Mouse (Mus musculus) ES-Bruce4 (cell line): ENCODE measurements around the gene Bag6. TPM values are rescaled to one million over a fixed set of nuclear protein-coding genes. Genes with fewer than 3 reads are reported as not detected.
"Not testable (repeated sequence)": the region's sequence is repeated elsewhere in the genome, so short reads cannot be mapped to it uniquely, and the experiment has no call there.

Source experiments
- H3K27ac ChIP-seq: 2 replicates; pipeline ENCODE4 v1.5.1; 2012; ENCODE audit warnings: low read length, inconsistent platforms; ENCODE audit not compliant: insufficient read depth
- H3K27me3 ChIP-seq: 2 replicates; pipeline ENCODE4 v1.6.1; 2012; ENCODE audit warnings: mild to moderate bottlenecking, low read length, inconsistent platforms; ENCODE audit not compliant: control insufficient read depth, poor library complexity, insufficient read depth, severe bottlenecking
- H3K36me3 ChIP-seq: 2 replicates; pipeline ENCODE4 v1.6.1; 2012; ENCODE audit warnings: inconsistent platforms, mild to moderate bottlenecking, low read length, moderate library complexity; ENCODE audit not compliant: control insufficient read depth, poor library complexity, insufficient read depth, severe bottlenecking
- H3K4me1 ChIP-seq: one replicate; pipeline ENCODE4 v1.8.1; 2011; ENCODE audit warnings: low read length; ENCODE audit not compliant: control insufficient read depth, insufficient read depth
- H3K4me3 ChIP-seq: 2 replicates; pipeline ENCODE4 v1.5.1; 2011; ENCODE audit warnings: low read depth, mild to moderate bottlenecking, low read length
- H3K9ac ChIP-seq: 2 replicates; pipeline ENCODE4 v1.6.1; 2012; ENCODE audit warnings: low read depth, mild to moderate bottlenecking, inconsistent platforms; ENCODE audit not compliant: poor library complexity, severe bottlenecking
- H3K9me3 ChIP-seq: replicated peaks from 2 replicates; pipeline ENCODE4 v1.6.1; 2012; ENCODE audit warnings: mild to moderate bottlenecking, low read length, inconsistent platforms; ENCODE audit not compliant: control insufficient read depth, poor library complexity, insufficient read depth, severe bottlenecking
- CTCF ChIP-seq: IDR thresholded peaks from one replicate; pipeline ENCODE4 v1.8.1; 2011; ENCODE audit warnings: low read depth, low read length
- EP300 ChIP-seq: IDR thresholded peaks from 2 replicates; pipeline ENCODE4 v1.6.1; 2011; ENCODE audit warnings: low read depth, low read length; ENCODE audit not compliant: insufficient read depth
- POLR2A ChIP-seq: IDR thresholded peaks from one replicate; pipeline ENCODE4 v1.8.1; 2011; ENCODE audit warnings: low read length; ENCODE audit not compliant: insufficient read depth
- polyA plus RNA-seq: library from polyadenylated mRNA; stranded (reverse); fragments of >200 nt; gene quantifications from 2 replicates; pipeline ENCODE4 v1.2.4, GENCODE M21; 2011; ENCODE audit warnings: low read depth; ENCODE audit not compliant: missing spikeins, insufficient read depth, insufficient read length

Gene Bag6
- polyA plus RNA-seq, 1 experiment, result 231 TPM

DNA sequence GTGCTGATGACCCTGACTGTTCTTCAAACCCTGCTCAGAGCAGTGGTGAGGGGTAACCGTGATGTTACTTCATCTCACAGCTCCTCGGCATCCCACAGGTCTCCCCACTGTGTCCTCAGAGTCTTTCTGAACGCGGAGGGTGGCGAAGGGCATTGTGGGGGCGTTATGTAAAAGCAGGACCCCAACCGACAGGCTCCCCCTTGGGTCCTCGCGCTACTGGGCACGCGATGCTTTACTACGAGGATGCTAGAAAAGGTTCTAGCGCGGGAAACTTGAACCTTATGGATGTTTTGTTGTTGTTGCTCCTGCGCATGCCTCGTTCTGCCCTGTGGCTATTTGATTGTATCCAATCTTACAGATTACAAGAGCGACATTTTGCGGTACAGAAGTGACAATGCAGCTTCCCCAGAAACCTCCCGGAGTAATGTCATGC is 13.1 kb upstream of the Bag6 start, which contains the start of gene Csnk2b:
Gene Csnk2b, minus strand, starts transcription at position 183 of the 433 bp plus-strand sequence.
- no peaks in the 10 kb centered on the region for H3K27me3 ChIP-seq
- no peaks in the 10 kb centered on the region for H3K9me3 ChIP-seq
- H3K27ac ChIP-seq, result peak within 1 kb of the TSS; percentile 71
- no peaks in the 10 kb centered on the region for H3K4me1 ChIP-seq
- peak within 1 kb of the TSS; percentile 93 for H3K9ac ChIP-seq
- H3K36me3 ChIP-seq, result peaks cover 21% of the 10 kb centered on the region
- no peak for TF ChIP-seq POLR2A
- TF ChIP-seq EP300, result no peak
- TF ChIP-seq CTCF, result no peak
- H3K4me3 ChIP-seq, result peak within 1 kb of the TSS; percentile 96

DNA sequence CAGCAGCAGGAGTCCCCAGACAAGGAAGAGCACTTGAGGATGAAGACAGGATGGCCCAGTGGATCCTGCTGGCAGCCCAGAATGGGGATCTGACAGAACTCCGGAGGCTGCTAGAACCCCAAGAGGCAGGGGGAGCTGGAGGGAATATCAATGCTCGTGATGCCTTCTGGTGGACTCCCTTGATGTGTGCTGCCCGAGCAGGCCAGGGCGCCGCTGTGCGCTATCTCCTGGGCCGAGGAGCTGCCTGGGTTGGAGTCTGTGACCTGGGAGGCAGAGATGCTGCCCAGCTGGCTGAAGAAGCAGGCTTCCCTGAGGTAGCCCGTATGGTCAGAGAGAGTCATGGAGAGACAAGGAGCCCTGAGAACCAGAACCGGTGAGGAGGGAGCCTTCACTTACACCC is 11.7 kb upstream of the Bag6 start:
- H3K4me1 ChIP-seq, H3K27me3 ChIP-seq, H3K27ac ChIP-seq, H3K9ac ChIP-seq, H3K4me3 ChIP-seq, H3K9me3 ChIP-seq: not testable (repeated sequence)
- peaks cover 12% of the 10 kb centered on the region for H3K36me3 ChIP-seq

DNA sequence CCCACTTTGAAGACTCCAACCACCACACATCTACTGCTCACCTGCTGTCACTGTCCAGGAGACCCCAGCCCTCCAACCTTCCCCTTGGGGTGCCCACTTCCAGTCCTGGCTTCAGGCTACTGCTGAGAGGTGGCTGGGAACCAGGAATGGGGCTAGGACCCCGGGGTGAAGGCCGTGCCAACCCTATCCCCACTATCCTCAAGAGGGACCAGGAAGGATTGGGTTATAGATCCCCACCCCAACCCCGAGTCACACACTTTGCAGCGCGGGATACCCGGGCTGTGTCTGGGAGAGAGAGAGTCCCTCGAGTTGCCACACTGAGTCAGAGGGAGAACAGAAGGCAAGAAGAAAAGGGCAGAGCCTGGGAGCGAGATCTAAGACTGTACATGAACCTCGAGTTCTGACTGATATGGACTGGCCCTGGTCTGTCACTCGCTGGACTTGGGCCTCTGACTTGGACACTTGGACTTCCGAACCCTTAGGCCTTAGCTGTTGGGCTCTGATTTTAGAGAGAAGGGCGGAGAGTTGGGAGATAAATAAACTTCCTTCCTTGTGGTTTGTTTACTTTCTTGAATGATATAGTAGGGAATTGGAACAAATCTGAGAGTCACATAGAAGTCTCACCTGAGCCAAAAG is 10.6 kb upstream of the Bag6 start:
- H3K27me3 ChIP-seq, H3K9me3 ChIP-seq, H3K9ac ChIP-seq, H3K36me3 ChIP-seq, H3K27ac ChIP-seq, H3K4me1 ChIP-seq, H3K4me3 ChIP-seq: not testable (repeated sequence)

DNA sequence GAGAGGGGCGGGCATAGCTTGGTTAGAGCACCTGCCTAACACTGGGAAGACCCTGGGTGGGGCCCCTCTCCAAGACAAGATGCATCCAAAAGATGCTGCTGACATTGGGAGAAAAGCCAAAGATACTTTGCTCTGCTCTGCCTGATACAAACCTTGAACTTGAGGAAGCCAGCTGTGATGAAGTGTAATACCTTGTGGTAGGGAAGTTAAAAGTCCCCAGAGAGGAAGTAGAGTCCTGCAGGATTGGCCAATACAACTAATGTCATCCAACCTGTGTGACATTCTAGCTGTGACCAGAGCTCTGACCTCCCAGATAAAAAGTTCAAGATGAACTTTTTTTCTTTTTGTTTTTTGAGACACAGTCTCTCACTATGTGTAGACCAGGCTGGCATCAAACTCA is 9.9 kb upstream of the Bag6 start:
- H3K27me3 ChIP-seq, result no peaks in the 10 kb centered on the region
- H3K36me3 ChIP-seq, result peaks cover 8% of the 10 kb centered on the region
- H3K4me3 ChIP-seq, result no peak overlapping the region
- H3K9ac ChIP-seq, result no peak overlapping the region
- no peaks in the 10 kb centered on the region for H3K4me1 ChIP-seq
- no peak overlapping the region for H3K27ac ChIP-seq
- H3K9me3 ChIP-seq, result no peaks in the 10 kb centered on the region
- TF ChIP-seq POLR2A, result no peak
- TF ChIP-seq CTCF, result no peak
- no peak for TF ChIP-seq EP300

DNA sequence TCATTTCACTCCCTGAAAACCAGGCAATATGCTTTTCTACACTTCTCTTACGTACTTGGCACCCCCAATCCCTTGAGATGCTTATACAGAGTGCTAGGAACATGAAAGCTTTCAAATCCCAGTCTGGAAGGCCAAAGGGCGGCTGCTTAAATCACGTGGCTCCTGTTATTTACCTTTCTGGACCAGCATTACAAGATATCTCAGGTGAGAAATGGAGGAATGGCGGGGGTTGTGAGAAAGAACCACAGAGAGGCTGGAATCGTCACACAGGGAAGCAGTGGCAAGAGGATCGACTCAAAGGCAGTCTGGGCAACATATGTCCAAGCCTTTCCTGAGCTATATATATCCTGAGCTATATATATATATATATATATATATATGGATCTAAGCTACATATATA is 9.4 kb upstream of the Bag6 start:
- H3K4me1 ChIP-seq, result no peaks in the 10 kb centered on the region
- H3K9ac ChIP-seq, result peak overlapping the region; percentile 75
- no peaks in the 10 kb centered on the region for H3K27me3 ChIP-seq
- peaks cover 8% of the 10 kb centered on the region for H3K36me3 ChIP-seq
- TF ChIP-seq POLR2A (no peak), EP300 (no peak), CTCF (no peak)
- no peak overlapping the region for H3K4me3 ChIP-seq
- H3K9me3 ChIP-seq, result no peaks in the 10 kb centered on the region
- no peak overlapping the region for H3K27ac ChIP-seq

DNA sequence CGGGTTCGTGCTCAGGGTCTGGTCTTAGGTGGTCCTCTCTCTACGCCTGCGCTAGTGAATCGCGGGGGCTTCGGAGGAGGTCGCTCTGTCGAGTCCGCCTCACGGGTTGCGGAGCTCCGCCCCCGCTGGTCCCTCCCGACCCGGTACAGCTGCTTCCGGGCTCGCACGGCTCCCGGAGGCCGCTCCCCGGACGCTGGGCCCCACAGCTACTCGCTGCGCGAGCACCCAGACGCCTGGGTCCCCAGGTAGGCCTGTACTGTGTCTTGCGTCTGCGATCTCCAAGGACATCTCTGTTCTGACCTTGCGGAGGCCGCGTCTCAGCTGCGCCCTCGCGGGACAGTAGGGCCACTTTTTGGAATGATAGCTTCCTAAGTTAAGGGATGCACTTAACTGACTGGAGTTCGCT is 8.8 kb upstream of the Bag6 start, which contains the start of gene D17H6S53E:
Gene D17H6S53E, plus strand, starts transcription at position 168 of the 406 bp plus-strand sequence.
- no peaks in the 10 kb centered on the region for H3K4me1 ChIP-seq
- no peaks in the 10 kb centered on the region for H3K27me3 ChIP-seq
- peaks cover 8% of the 10 kb centered on the region for H3K36me3 ChIP-seq
- TF ChIP-seq POLR2A (no peak), CTCF (no peak), EP300 (no peak)
- peak within 1 kb of the TSS; percentile 45 for H3K4me3 ChIP-seq
- peak within 1 kb of the TSS; percentile 75 for H3K9ac ChIP-seq
- no peak within 1 kb of the TSS for H3K27ac ChIP-seq
- no peaks in the 10 kb centered on the region for H3K9me3 ChIP-seq
